Mouse (Mus musculus) heart, adult 2 months (tissue): Measurements from ENCODE around the gene Lrmp. TPM values are rescaled to one million over a fixed set of nuclear protein-coding genes. Genes with fewer than 3 reads are reported as not detected.

Experiments used
- DNase-seq, 2 experiments: peaks; one replicate each; pipeline ENCODE4 v3.0.0; 2021
- H3K27ac ChIP-seq: fragments of 200-600 bp; 2 replicates; pipeline ENCODE4 v1.8.1; 2022
- H3K27me3 ChIP-seq: fragments of 200-500 bp; 2 replicates; pipeline ENCODE4 v1.6.1; 2012; ENCODE audit warnings: mild to moderate bottlenecking, low read length, inconsistent platforms, mixed read lengths; ENCODE audit not compliant: control insufficient read depth, insufficient read depth
- H3K36me3 ChIP-seq: fragments of 200-500 bp; 2 replicates; pipeline ENCODE4 v1.6.1; 2012; ENCODE audit warnings: low read length, inconsistent platforms; ENCODE audit not compliant: control insufficient read depth, insufficient read depth
- H3K4me1 ChIP-seq: fragments of 200-500 bp; 2 replicates; pipeline ENCODE4 v1.6.1; 2011; ENCODE audit warnings: low read length; ENCODE audit not compliant: control insufficient read depth, insufficient read depth
- H3K4me3 ChIP-seq: fragments of 200-600 bp; 2 replicates; pipeline ENCODE4 v1.8.1; 2022
- H3K79me2 ChIP-seq: fragments of 200-500 bp; replicated peaks from 2 replicates; pipeline ENCODE4 v1.6.1; 2012; ENCODE audit warnings: mild to moderate bottlenecking, inconsistent platforms, low read length, moderate library complexity, mixed read lengths; ENCODE audit not compliant: control insufficient read depth, insufficient read depth
- H3K9ac ChIP-seq: fragments of 200-500 bp; 2 replicates; pipeline ENCODE4 v1.6.1; 2012; ENCODE audit warnings: low read depth, mild to moderate bottlenecking, control low read depth, inconsistent platforms, low read length, mixed read lengths
- CTCF ChIP-seq: fragments of 200-600 bp; IDR thresholded peaks from 2 replicates; pipeline ENCODE4 v1.8.1; 2022; ENCODE audit warnings: antibody characterized with exemption, mild to moderate bottlenecking, moderate library complexity
- EP300 ChIP-seq: fragments of 200-500 bp; IDR thresholded peaks from 2 replicates; pipeline ENCODE4 v1.6.1; 2011; ENCODE audit warnings: low read depth, low read length, control low read depth; ENCODE audit not compliant: insufficient read depth
- POLR2A ChIP-seq: fragments of 200-500 bp; IDR thresholded peaks from 2 replicates; pipeline ENCODE4 v1.6.1; 2011; ENCODE audit warnings: mild to moderate bottlenecking, low read depth, low read length, control low read depth; ENCODE audit not compliant: insufficient read depth
- WGBS: fragments of 180-500 bp; shearing (Covaris S2); methylation state at CpG from one replicate; pipeline ENCODE4 v1.1.7; 2018; 5-methylcytosine and 5-hydroxymethylcytosine counted together
- intact Hi-C: fragments of 180-260 bp; cut with DNase I; formaldehyde crosslinking; loops from one replicate; pipeline ENCODE4 v1.15.1; 2025
- long read RNA-seq: library from polyadenylated mRNA; stranded (forward); transcript quantifications from one replicate; pipeline ENCODE4 v2.0.0, GENCODE M21; 2021
- polyA plus RNA-seq: library from polyadenylated mRNA; depleted of rRNA; stranded (reverse); fragments of >200 nt; gene quantifications from 2 replicates; pipeline ENCODE4 v1.2.3, GENCODE M21; 2012; rRNA removed
- total RNA-seq, 2 experiments: library from RNA; stranded (reverse); gene quantifications; 2 replicates each; pipeline ENCODE4 v1.2.3; 2021

The Lrmp gene
- total RNA-seq (1 to 10 TPM; 1.1 to 1.9 TPM), polyA plus RNA-seq (2.9 and 4.6 TPM in 2 replicates)
- long read RNA-seq, partial matches to known transcripts, result 0 of 2 reads
- long read RNA-seq, other reads (novel, unspliced or antisense), result 2 of 2 reads

DNA sequence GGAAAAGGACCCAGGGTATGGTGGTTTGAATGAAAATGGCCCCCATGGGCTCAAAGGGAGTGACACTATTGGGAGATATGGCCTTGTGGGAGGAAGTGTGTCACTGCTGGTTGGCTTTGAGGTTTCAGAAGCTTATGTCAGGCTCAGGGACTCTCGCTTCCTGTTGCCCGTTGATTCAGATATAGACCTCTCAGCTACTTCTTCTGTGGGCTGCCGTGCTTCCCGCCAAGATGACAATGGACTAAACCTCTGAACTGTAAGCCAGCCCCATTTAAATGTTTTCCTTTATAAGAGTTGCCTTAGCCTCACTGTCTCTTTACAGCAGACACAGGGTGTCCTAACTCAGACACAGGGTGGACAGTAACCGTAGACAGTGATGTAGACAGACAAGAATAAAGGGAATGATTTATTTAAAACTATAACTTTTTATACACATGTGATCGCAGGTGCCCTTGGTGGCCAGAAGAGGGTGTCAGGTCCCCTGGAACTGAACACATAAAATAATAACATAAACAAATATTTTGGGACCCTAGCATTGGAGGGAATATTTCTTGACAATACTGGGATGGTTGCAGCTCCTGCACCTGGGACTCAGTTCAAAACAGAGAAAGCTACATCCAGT is at the start of gene Lrmp:
Gene Lrmp (plus strand): TSS at position 178 of the 622 bp plus-strand sequence.
- H3K4me3 ChIP-seq, result no peak within 1 kb of the TSS
- no peaks in the 10 kb centered on the region for H3K79me2 ChIP-seq
- intact Hi-C loops, result no loop called here
- no peak within 1 kb of the TSS for H3K9ac ChIP-seq
- DNase-seq, result peak in 1 of 2 experiments; percentile 20
- 62% methylated on average over 6 of the region's 6 CpGs for WGBS
- TF ChIP-seq POLR2A (no peak), EP300 (no peak), CTCF (peak; percentile 54)
- H3K36me3 ChIP-seq, result no peaks in the 10 kb centered on the region
- H3K27me3 ChIP-seq, result no peaks in the 10 kb centered on the region
- H3K27ac ChIP-seq, result no peak within 1 kb of the TSS
- H3K4me1 ChIP-seq, result peaks cover 3% of the 10 kb centered on the region

- 79% methylated on average over 6 of the region's 6 CpGs for WGBS
- TF ChIP-seq EP300 (no peak), POLR2A (no peak), CTCF (no peak)
- H3K36me3 ChIP-seq, result no peaks in the 10 kb centered on the region
- intact Hi-C loops, result no loop called here
- no peaks in the 10 kb centered on the region for H3K79me2 ChIP-seq
- no peaks in the 10 kb centered on the region for H3K27me3 ChIP-seq
- no peaks in the 10 kb centered on the region for H3K4me1 ChIP-seq
- no peak overlapping the region for H3K4me3 ChIP-seq
- no peak overlapping the region for H3K27ac ChIP-seq
- no peak overlapping the region for H3K9ac ChIP-seq
- no peak for DNase-seq
These were observed 49.0 kb upstream of the Lrmp start for GRCm38 (mm10) chr6:145066416-145066815.

DNA sequence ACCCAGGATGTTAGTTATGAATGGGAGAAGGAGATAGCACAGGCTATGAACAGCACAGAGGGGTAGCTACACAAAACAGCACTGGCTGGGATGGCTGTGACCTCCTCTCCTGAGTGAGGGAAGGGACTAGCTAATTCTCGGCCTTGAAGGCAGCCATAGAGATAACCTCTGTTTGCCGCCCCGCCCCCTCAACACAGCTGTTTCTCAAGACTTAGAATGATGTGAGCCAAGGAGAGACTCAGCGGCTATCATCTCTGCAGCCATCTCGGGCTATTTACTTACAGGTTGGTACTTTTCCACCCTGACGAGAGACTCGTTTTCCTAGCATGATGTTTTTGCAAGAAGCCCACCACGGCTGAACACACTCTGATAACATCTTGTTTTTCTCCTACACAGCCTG is 47.8 kb upstream of the Lrmp start:
- Histone ChIP-seq H3K9ac (no peak overlapping the region), H3K27ac (no peak overlapping the region), H3K36me3 (no peaks in the 10 kb centered on the region), H3K4me3 (no peak overlapping the region), H3K79me2 (no peaks in the 10 kb centered on the region), H3K4me1 (no peaks in the 10 kb centered on the region), H3K27me3 (no peaks in the 10 kb centered on the region)
- intact Hi-C loops, result no loop called here
- DNase-seq, result no peak
- WGBS, result 66% methylated on average over 8 of the region's 8 CpGs
- TF ChIP-seq CTCF (no peak), POLR2A (no peak), EP300 (no peak)

- TF ChIP-seq POLR2A (no peak), EP300 (no peak), CTCF (no peak)
- Histone ChIP-seq H3K4me3 (no peak overlapping the region), H3K27me3 (no peaks in the 10 kb centered on the region), H3K79me2 (no peaks in the 10 kb centered on the region), H3K4me1 (no peaks in the 10 kb centered on the region), H3K36me3 (no peaks in the 10 kb centered on the region), H3K9ac (no peak overlapping the region), H3K27ac (no peak overlapping the region)
- intact Hi-C loops, result no loop called here
- 91% methylated on average over 7 of the region's 7 CpGs for WGBS
- DNase-seq, result no peak
These were observed 46.1 kb upstream of the Lrmp start for GRCm38 (mm10) chr6:145069397-145069796.

GRCm38 (mm10) chr6:145069921-145070320 is 45.5 kb upstream of the Lrmp start:
- intact Hi-C loops, result no loop called here
- H3K36me3 ChIP-seq, result no peaks in the 10 kb centered on the region
- H3K27ac ChIP-seq, result no peak overlapping the region
- no peak overlapping the region for H3K4me3 ChIP-seq
- TF ChIP-seq CTCF (no peak), POLR2A (no peak), EP300 (no peak)
- no peaks in the 10 kb centered on the region for H3K79me2 ChIP-seq
- 73% methylated on average over 2 of the region's 2 CpGs for WGBS
- H3K4me1 ChIP-seq, result no peaks in the 10 kb centered on the region
- no peak for DNase-seq
- H3K27me3 ChIP-seq, result no peaks in the 10 kb centered on the region
- no peak overlapping the region for H3K9ac ChIP-seq

DNA sequence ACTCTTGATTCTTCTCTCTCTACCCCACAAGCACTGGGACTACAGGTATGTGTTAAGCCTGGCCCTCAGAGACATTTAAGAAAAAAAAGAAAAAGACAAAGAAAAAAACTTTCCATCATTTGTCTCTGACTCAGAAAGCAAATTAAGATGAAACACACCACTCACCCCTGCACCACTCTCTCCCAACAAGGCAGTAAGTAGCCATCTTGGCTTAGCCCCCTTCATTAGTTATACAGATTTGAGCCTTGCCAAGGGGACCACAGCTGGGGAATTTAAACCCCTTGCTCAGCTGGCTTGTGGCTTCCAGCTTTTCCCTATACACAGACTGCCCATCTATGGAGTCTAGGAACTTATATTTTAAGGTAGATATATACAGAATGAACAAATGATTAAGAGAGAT is 41.0 kb upstream of the Lrmp start:
- H3K36me3 ChIP-seq, result no peaks in the 10 kb centered on the region
- H3K4me3 ChIP-seq, result no peak overlapping the region
- peaks cover 5% of the 10 kb centered on the region; the same call in 1 of the 2 replicates for H3K27me3 ChIP-seq
- no peak overlapping the region for H3K27ac ChIP-seq
- intact Hi-C loops, result no loop called here
- H3K9ac ChIP-seq, result no peak overlapping the region
- H3K79me2 ChIP-seq, result no peaks in the 10 kb centered on the region
- peaks cover 4% of the 10 kb centered on the region for H3K4me1 ChIP-seq
- no peak for TF ChIP-seq CTCF
- no peak for TF ChIP-seq POLR2A
- no peak for TF ChIP-seq EP300
- no peak for DNase-seq
